Mouse (Mus musculus) cortical plate, adult 2 months (tissue): ENCODE measurements around the gene Ndst2.

Experiments
- CTCF ChIP-seq: fragments of 200-500 bp; IDR thresholded peaks from 2 replicates; pipeline ENCODE4 v1.5.1; 2011; ENCODE audit warnings: mild to moderate bottlenecking, control low read depth, low read length; ENCODE audit not compliant: insufficient read depth; ENCODE audit errors: extremely low read depth
- POLR2A ChIP-seq: fragments of 200-500 bp; IDR thresholded peaks from 2 replicates; pipeline ENCODE4 v1.6.1; 2011; ENCODE audit warnings: mild to moderate bottlenecking, low read length, control low read depth; ENCODE audit not compliant: insufficient read depth; ENCODE audit errors: extremely low read depth

DNA sequence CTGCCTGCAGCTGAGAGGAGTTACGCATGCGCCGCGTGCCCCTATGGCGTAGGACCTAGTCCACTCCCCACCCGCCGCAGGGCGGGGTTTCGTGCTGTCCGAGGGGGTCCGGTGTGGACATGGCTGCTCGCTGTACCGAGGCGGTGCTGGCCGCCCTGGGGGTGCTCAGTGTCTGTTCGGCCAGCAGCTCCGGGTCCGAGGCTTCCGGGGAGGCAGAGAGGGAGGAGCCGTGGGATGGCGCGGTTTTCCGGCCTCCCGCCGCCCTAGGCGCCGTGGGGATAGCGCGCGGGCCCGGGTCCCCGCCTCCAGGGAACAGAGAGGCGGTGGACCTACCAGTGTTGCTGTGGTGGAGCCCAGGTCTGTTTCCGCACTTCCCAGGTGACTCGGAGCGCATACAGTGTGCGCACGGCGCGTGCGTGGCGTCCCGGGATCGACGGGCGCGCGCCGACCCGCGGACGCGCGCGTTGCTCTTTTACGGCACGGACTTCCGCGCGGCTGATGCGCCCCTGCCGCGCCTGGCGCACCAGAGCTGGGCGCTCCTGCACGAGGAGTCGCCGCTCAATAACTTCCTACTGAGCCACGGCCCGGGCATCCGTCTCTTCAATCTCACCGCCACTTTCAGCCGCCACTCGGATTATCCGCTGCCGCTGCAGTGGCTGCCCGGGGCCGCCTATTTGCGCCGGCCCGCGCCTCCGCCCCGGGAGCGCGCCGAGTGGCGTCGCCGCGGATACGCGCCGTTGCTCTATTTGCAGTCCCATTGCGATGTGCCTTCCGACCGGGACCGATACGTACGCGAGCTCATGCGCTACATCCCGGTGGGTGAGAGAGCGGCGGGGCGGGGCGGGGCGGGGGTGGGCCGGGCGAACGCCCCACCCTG is 39.2 kb downstream of the Ndst2 start, which contains the start of gene Fut11:
- TF ChIP-seq POLR2A (peak; percentile 72), CTCF (no peak)
